Mouse (Mus musculus) liver, postnatal 0 days (tissue): Measurements from ENCODE around the gene Fah.

ENCODE experiments used
- CTCF ChIP-seq: sonication (generic); IDR thresholded peaks from 2 replicates; pipeline ENCODE4 v1.5.1; 2016; ENCODE audit warnings: antibody characterized with exemption, low read depth
- EP300 ChIP-seq: IDR thresholded peaks from 2 replicates; pipeline ENCODE4 v1.6.1; 2016; ENCODE audit warnings: antibody characterized with exemption, low read depth, mild to moderate bottlenecking

DNA sequence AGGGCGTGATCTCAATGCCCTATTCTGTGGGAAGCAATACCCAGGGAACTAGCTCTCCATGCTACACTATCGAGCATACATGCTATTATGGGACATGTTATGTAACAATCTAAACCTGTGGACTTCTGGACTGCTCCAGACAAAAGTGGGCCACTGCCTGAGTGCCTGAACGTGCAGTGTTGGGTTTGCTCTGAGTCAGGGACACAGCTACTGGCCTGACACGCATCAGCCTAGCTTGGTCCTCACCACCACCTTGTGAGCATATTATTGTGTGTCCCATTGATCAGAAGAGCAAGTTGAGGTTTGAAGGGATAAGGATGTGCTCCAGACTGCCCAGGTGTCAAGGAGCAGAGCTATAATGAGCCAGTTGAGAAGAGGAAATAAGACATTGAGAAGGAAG, 61.6 kb downstream of the Fah start:
- no peak for TF ChIP-seq CTCF
- no peak for TF ChIP-seq EP300
